8 mouse cellular contexts compared by ENCODE assay signal in genomic region chr9:51292674-51293073, GRCm38 (mm10). TPM values are rescaled to one million over a fixed set of nuclear protein-coding genes. Genes with fewer than 3 reads are reported as not detected.
DNase-seq lines count a peak whose midpoint lies in the region; ATAC-seq and TF ChIP-seq lines count a peak whose summit lies in the region.

No protein-coding gene starts in this region.

- intact Hi-C loops in left cerebral cortex, postnatal 25 days (cut with DNase I), result loop anchor here (1.0 kb wide), 1 partner anchor 131 kb away; no protein-coding TSS in a partner anchor

- no peak overlapping the region for H3K4me3 ChIP-seq in hindbrain, embryonic 10.5 days
- no peak overlapping the region for H3K4me3 ChIP-seq in hindbrain, embryonic 12.5 days
- H3K4me3 ChIP-seq in intestine, postnatal 0 days (ENCODE audit: low read depth, low read length), result no peak overlapping the region
- no peak overlapping the region for H3K4me3 ChIP-seq in midbrain, embryonic 15.5 days

- peak; percentile 91 for TF ChIP-seq CTCF in intestine, postnatal 0 days (IDR thresholded peaks at IDR 0.05; ENCODE audit: low read depth)

- H3K4me2 ChIP-seq in hindbrain, embryonic 12.5 days (replicated peaks), result no peak overlapping the region
- no peak overlapping the region for H3K4me2 ChIP-seq in intestine, postnatal 0 days (replicated peaks; ENCODE audit: low read depth)
- no peak overlapping the region for H3K4me2 ChIP-seq in midbrain, embryonic 15.5 days

- no peak for ATAC-seq in hindbrain, embryonic 12.5 days (ENCODE audit: low FRiP score)
- ATAC-seq in intestine, postnatal 0 days, result peak; percentile 31; the same call in 1 of the 2 replicates
- 0 out of 2 replicates have a peak, but pooled peaks have one; percentile 37 for ATAC-seq in midbrain, embryonic 15.5 days (replicated peaks)

- H3K9ac ChIP-seq in hindbrain, embryonic 12.5 days, result no peak overlapping the region
- H3K9ac ChIP-seq in intestine, postnatal 0 days (ENCODE audit: low read depth, low read length), result no peak overlapping the region
- H3K9ac ChIP-seq in midbrain, embryonic 15.5 days, result no peak overlapping the region

- H3K9me3 ChIP-seq in hindbrain, embryonic 10.5 days, result no peaks in the 10 kb centered on the region
- H3K9me3 ChIP-seq in hindbrain, embryonic 12.5 days (replicated peaks), result no peaks in the 10 kb centered on the region
- H3K9me3 ChIP-seq in intestine, postnatal 0 days (ENCODE audit: control insufficient read depth), result no peaks in the 10 kb centered on the region
- H3K9me3 ChIP-seq in midbrain, embryonic 15.5 days, result no peaks in the 10 kb centered on the region

- H3K27ac ChIP-seq in hindbrain, embryonic 10.5 days, result no peak overlapping the region
- no peak overlapping the region for H3K27ac ChIP-seq in hindbrain, embryonic 12.5 days
- H3K27ac ChIP-seq in intestine, postnatal 0 days (ENCODE audit: low read depth, low read length), result no peak overlapping the region
- no peak overlapping the region for H3K27ac ChIP-seq in midbrain, embryonic 15.5 days

- H3K4me1 ChIP-seq in hindbrain, embryonic 10.5 days (replicated peaks), result no peaks in the 10 kb centered on the region
- no peaks in the 10 kb centered on the region for H3K4me1 ChIP-seq in hindbrain, embryonic 12.5 days
- 0 out of 2 replicates have a peak, but pooled peaks cover 4% of the 10 kb centered on the region for H3K4me1 ChIP-seq in intestine, postnatal 0 days (replicated peaks; ENCODE audit: control insufficient read depth, insufficient read depth, low read length)
- no peaks in the 10 kb centered on the region for H3K4me1 ChIP-seq in midbrain, embryonic 15.5 days

- DNase-seq in hindbrain, embryonic 10.5 days (ENCODE audit: low spot score), result peak; percentile 76
- DNase-seq in cerebellum, postnatal 36 days, result peak; percentile 71 to 84
- DNase-seq in gastrocnemius, adult 18-20 months (ENCODE audit: low spot score), result peak; percentile 80
- DNase-seq in left cerebral cortex, postnatal 25 days (ENCODE audit: low spot score in 2 of 2), result peak; percentile 84 to 92
- DNase-seq in spleen, postnatal 10 days (ENCODE audit: low spot score in 2 of 2), result peak; percentile 35 to 73

- WGBS in hindbrain, embryonic 10.5 days, result 40% methylated on average over 4 of the region's 4 CpGs
- WGBS in hindbrain, embryonic 12.5 days, result 37% methylated on average over 4 of the region's 4 CpGs
- 32% methylated on average over 4 of the region's 4 CpGs for WGBS in intestine, postnatal 0 days
- WGBS in midbrain, embryonic 15.5 days, result 38% methylated on average over 4 of the region's 4 CpGs

- H3K27me3 ChIP-seq in hindbrain, embryonic 10.5 days (ENCODE audit: insufficient read depth, poor library complexity, severe bottlenecking), result no peaks in the 10 kb centered on the region
- peaks cover 4% of the 10 kb centered on the region; the same call in 1 of the 2 replicates for H3K27me3 ChIP-seq in hindbrain, embryonic 12.5 days
- H3K27me3 ChIP-seq in intestine, postnatal 0 days (replicated peaks; ENCODE audit: control insufficient read depth, insufficient read depth, low read length), result peaks cover 12% of the 10 kb centered on the region; the same call in 1 of the 2 replicates
- no peaks in the 10 kb centered on the region for H3K27me3 ChIP-seq in midbrain, embryonic 15.5 days (replicated peaks)

- H3K36me3 ChIP-seq in hindbrain, embryonic 10.5 days, result no peaks in the 10 kb centered on the region
- no peaks in the 10 kb centered on the region for H3K36me3 ChIP-seq in hindbrain, embryonic 12.5 days
- no peaks in the 10 kb centered on the region for H3K36me3 ChIP-seq in intestine, postnatal 0 days (ENCODE audit: control insufficient read depth, insufficient read depth)
- no peaks in the 10 kb centered on the region for H3K36me3 ChIP-seq in midbrain, embryonic 15.5 days (replicated peaks)

RNA-seq across cellular contexts. Expression of gene Colca2, which starts 14.3 kb away (rescaled TPM):
- 1.6 and 1.9 TPM in 2 replicates for polyA plus RNA-seq in hindbrain, embryonic 10.5 days (2016; fragmentation: Nextera tagmentation; extraction: Ambion mirVana)
- polyA plus RNA-seq in hindbrain, embryonic 12.5 days (2016; fragmentation: Nextera tagmentation; extraction: Ambion mirVana), result 2.1 and 2.4 TPM in 2 replicates
- under 1 TPM in 1 of 2 experiments, not detected in 1; 0.28 TPM for total RNA-seq in gastrocnemius, adult 18-20 months (2021)
- polyA plus RNA-seq in intestine, postnatal 0 days (2015; fragmentation: Nextera tagmentation; extraction: Ambion mirVana), result 1.3 and 1.7 TPM in 2 replicates
- total RNA-seq in left cerebral cortex, postnatal 25 days (2021), result 1 to 10 TPM; 1.1 to 2.3 TPM
- 0.57 and 1.1 TPM in 2 replicates for polyA plus RNA-seq in midbrain, embryonic 15.5 days (2015; fragmentation: Nextera tagmentation; extraction: Ambion mirVana)

RNA-seq across cellular contexts. Expression of gene 1810046K07Rik, which starts 36.0 kb away (rescaled TPM):
- polyA plus RNA-seq in hindbrain, embryonic 10.5 days (2016; fragmentation: Nextera tagmentation; extraction: Ambion mirVana), result not detected in 2 replicates
- polyA plus RNA-seq in hindbrain, embryonic 12.5 days (2016; fragmentation: Nextera tagmentation; extraction: Ambion mirVana), result not detected in 2 replicates
- not detected for total RNA-seq in gastrocnemius, adult 18-20 months (2021)
- 0.09 and 0.25 TPM in 2 replicates for polyA plus RNA-seq in intestine, postnatal 0 days (2015; fragmentation: Nextera tagmentation; extraction: Ambion mirVana)
- total RNA-seq in left cerebral cortex, postnatal 25 days (2021), result not detected
- not detected in 2 replicates for polyA plus RNA-seq in midbrain, embryonic 15.5 days (2015; fragmentation: Nextera tagmentation; extraction: Ambion mirVana)
